ENCODE assay signal across 24 mouse cellular contexts in genomic region chr11:60297772-60298171, GRCm38 (mm10). TPM values are rescaled to one million over a fixed set of nuclear protein-coding genes. Genes with fewer than 3 reads are reported as not detected.
DNase-seq lines count a peak whose midpoint lies in the region; ATAC-seq and TF ChIP-seq lines count a peak whose summit lies in the region.
"Had no signal": no experiment of that assay in that cellular context is flagged by ENCODE, and none has a peak within 500 bp of the region (broad histone marks: within the 10 kb centered on the region; RNA-seq: fewer than 3 reads in every experiment).

No protein-coding gene starts in this region.

- no peaks in the 10 kb centered on the region for H3K36me3 ChIP-seq in stomach, embryonic 16.5 days (ENCODE audit: control insufficient read depth, insufficient read depth, low read length)
- H3K36me3 ChIP-seq in stomach, postnatal 0 days (ENCODE audit: control insufficient read depth, insufficient read depth, low read length): no peaks in the 10 kb centered on the region
- H3K36me3 ChIP-seq: embryonic facial prominence, embryonic 13.5 days; embryonic facial prominence, embryonic 15.5 days; forebrain, embryonic 15.5 days had no signal

- no peak for DNase-seq in layer of hippocampus, adult 2 months (ENCODE audit: low spot score in 2 of 2)
- no peak for DNase-seq in layer of hippocampus, adult 9-10 months (ENCODE audit: low spot score)
- DNase-seq in stomach, postnatal 0 days (ENCODE audit: low spot score): no peak
- peak; percentile 26 for DNase-seq in R1 (ENCODE audit: low read depth, low spot score)
- DNase-seq in right cerebral cortex, adult 18-20 months: no peak
- DNase-seq in cerebellum, postnatal 10 days: no peak
- DNase-seq: adrenal gland, adult 8-10 months; adrenal gland, postnatal 14 days; adrenal gland, postnatal 36 days; cerebellum, adult 11-12 months; cerebellum, adult 9-10 months; cerebellum, postnatal 14 days; cerebellum, postnatal 36 days; embryo, embryonic 11 days; forebrain, postnatal 0 days had no signal

- TF ChIP-seq CTCF in layer of hippocampus, adult 2 months (conservative IDR thresholded peaks at IDR 0.05): no peak
- no peak for TF ChIP-seq CTCF in stomach, postnatal 0 days (IDR thresholded peaks at IDR 0.05; ENCODE audit: low read depth)

- no peak for ATAC-seq in stomach, embryonic 16.5 days (ENCODE audit: insufficient read depth, low FRiP score)
- no peak for ATAC-seq in stomach, postnatal 0 days (ENCODE audit: low FRiP score, low TSS enrichment)
- ATAC-seq: activated CD4-positive, CD25-positive, alpha-beta regulatory T cell, adult 4 months; forebrain, embryonic 13.5 days; forebrain, embryonic 15.5 days; forebrain, postnatal 0 days; Patski had no signal

- WGBS in stomach, embryonic 16.5 days: 78% methylated on average over 3 of the region's 3 CpGs
- WGBS in stomach, postnatal 0 days: 76% methylated on average over 3 of the region's 3 CpGs

- TF ChIP-seq EP300 in stomach, postnatal 0 days (optimal IDR thresholded peaks at IDR 0.05): no peak

- H3K4me3 ChIP-seq in layer of hippocampus, adult 2 months: no peak overlapping the region
- H3K4me3 ChIP-seq in stomach, embryonic 16.5 days (replicated peaks; ENCODE audit: low read length): no peak overlapping the region
- no peak overlapping the region for H3K4me3 ChIP-seq in stomach, postnatal 0 days (ENCODE audit: low read depth, low read length)
- H3K4me3 ChIP-seq: embryonic facial prominence, embryonic 13.5 days; embryonic facial prominence, embryonic 15.5 days; forebrain, embryonic 13.5 days; forebrain, embryonic 15.5 days had no signal

- H3K27ac ChIP-seq in layer of hippocampus, adult 2 months: 0 out of 2 replicates have a peak overlapping the region, but pooled peaks have one; percentile 32
- H3K27ac ChIP-seq in stomach, embryonic 16.5 days (ENCODE audit: low read length): 0 out of 2 replicates have a peak overlapping the region, but pooled peaks have one; percentile 19
- no peak overlapping the region for H3K27ac ChIP-seq in stomach, postnatal 0 days (replicated peaks)
- H3K27ac ChIP-seq: embryonic facial prominence, embryonic 13.5 days; embryonic facial prominence, embryonic 15.5 days; forebrain, embryonic 13.5 days; forebrain, embryonic 15.5 days had no signal

- H3K4me1 ChIP-seq in stomach, embryonic 16.5 days (ENCODE audit: control insufficient read depth, insufficient read depth, low read length): peaks cover 23% of the 10 kb centered on the region
- H3K4me1 ChIP-seq in stomach, postnatal 0 days (replicated peaks; ENCODE audit: control insufficient read depth, insufficient read depth): peaks cover 7% of the 10 kb centered on the region; the same call in 1 of the 2 replicates

- H3K9me3 ChIP-seq in stomach, embryonic 16.5 days (replicated peaks; ENCODE audit: control insufficient read depth, low read length): no peaks in the 10 kb centered on the region
- no peaks in the 10 kb centered on the region for H3K9me3 ChIP-seq in stomach, postnatal 0 days (ENCODE audit: control insufficient read depth, low read length)
- H3K9me3 ChIP-seq: embryonic facial prominence, embryonic 13.5 days; embryonic facial prominence, embryonic 15.5 days; forebrain, embryonic 13.5 days; forebrain, embryonic 15.5 days; G1E had no signal

- H3K4me2 ChIP-seq in stomach, embryonic 16.5 days (ENCODE audit: low read depth, low read length): no peak overlapping the region
- no peak overlapping the region for H3K4me2 ChIP-seq in stomach, postnatal 0 days (replicated peaks; ENCODE audit: low read depth)
- H3K4me2 ChIP-seq: embryonic facial prominence, embryonic 13.5 days; embryonic facial prominence, embryonic 15.5 days; forebrain, embryonic 13.5 days; forebrain, embryonic 15.5 days had no signal

- H3K27me3 ChIP-seq in stomach, embryonic 16.5 days (ENCODE audit: control insufficient read depth, insufficient read depth, low read length): no peaks in the 10 kb centered on the region
- H3K27me3 ChIP-seq in stomach, postnatal 0 days (ENCODE audit: control insufficient read depth, insufficient read depth, low read length): no peaks in the 10 kb centered on the region
- H3K27me3 ChIP-seq: embryonic facial prominence, embryonic 13.5 days; embryonic facial prominence, embryonic 15.5 days; forebrain, embryonic 13.5 days; forebrain, embryonic 15.5 days; Patski had no signal

- no peak overlapping the region for H3K9ac ChIP-seq in stomach, embryonic 16.5 days (ENCODE audit: low read length)
- H3K9ac ChIP-seq in stomach, postnatal 0 days (ENCODE audit: low read length): no peak overlapping the region
- H3K9ac ChIP-seq: embryonic facial prominence, embryonic 13.5 days; embryonic facial prominence, embryonic 15.5 days; forebrain, embryonic 13.5 days; forebrain, embryonic 15.5 days; forebrain, postnatal 0 days had no signal

RNA-seq across cellular contexts. Expression of gene Tom1l2, which starts 54.9 kb away (rescaled TPM):
- total RNA-seq in layer of hippocampus, adult 2 months (2021): 100 to 1,000 TPM; 180 to 189 TPM
- polyA plus RNA-seq in stomach, embryonic 16.5 days (2015; fragmentation: Nextera tagmentation; extraction: Ambion mirVana): 29.9 and 35.8 TPM in 2 replicates
- polyA plus RNA-seq in stomach, postnatal 0 days (2015; fragmentation: Nextera tagmentation; extraction: Ambion mirVana): 15.9 and 19.4 TPM in 2 replicates

RNA-seq across cellular contexts. Expression of gene Drc3, which starts 55.4 kb away (rescaled TPM):
- 1 to 10 TPM; 6.4 to 8.0 TPM for total RNA-seq in layer of hippocampus, adult 2 months (2021)
- polyA plus RNA-seq in stomach, embryonic 16.5 days (2015; fragmentation: Nextera tagmentation; extraction: Ambion mirVana): 1.4 TPM in 2 replicates
- polyA plus RNA-seq in stomach, postnatal 0 days (2015; fragmentation: Nextera tagmentation; extraction: Ambion mirVana): 0.69 and 0.93 TPM in 2 replicates
- polyA plus RNA-seq: C2C12 had no signal
